Mouse (Mus musculus) adrenal gland (tissue): ENCODE data around the gene Tgds.

Experiments used
- intact Hi-C: fragments of 180-260 bp; cut with DNase I; formaldehyde crosslinking; loops from one replicate; pipeline ENCODE4 v1.15.1; 2025
- long read RNA-seq, 2 experiments: library from polyadenylated mRNA; unstranded; transcript quantifications; one replicate each; pipeline ENCODE4 v2.0.0; 2020; ENCODE audit warnings: borderline replicate concordance in 1 of 2; ENCODE audit not compliant: insufficient replicate concordance in 1 of 2

Gene Tgds
- long read RNA-seq, experiment 1, transcript Tgds-201 (12 exons, 1,682 nt) = major isoform, 11 of 12 reads
- long read RNA-seq, experiment 1, partial matches to known transcripts = 0 of 12 reads
- long read RNA-seq, experiment 1, other reads (novel, unspliced or antisense) = 1 of 12 reads
- long read RNA-seq, experiment 2, transcript Tgds-201 (12 exons, 1,682 nt) = major isoform, 9 of 14 reads
- long read RNA-seq, experiment 2, partial matches to known transcripts = 1 of 14 reads
- long read RNA-seq, experiment 2, other reads (novel, unspliced or antisense) = 4 of 14 reads

- intact Hi-C loops = loop anchor here (5.0 kb wide), 1 partner anchor 40 kb away; no protein-coding TSS in a partner anchor
These were observed at the start of gene Tgds for GRCm38 (mm10) chr14:118132642-118132977. Tgds (minus strand) TSS chr14:118132755.

- intact Hi-C loops = no loop called here
These were observed 48.2 kb upstream of the Tgds start for GRCm38 (mm10) chr14:118180711-118181177.

- intact Hi-C loops = no loop called here
These were observed 47.6 kb upstream of the Tgds start for GRCm38 (mm10) chr14:118180117-118180557.

- intact Hi-C loops = no loop called here
These were observed 47.1 kb upstream of the Tgds start for GRCm38 (mm10) chr14:118179701-118180100.

DNA sequence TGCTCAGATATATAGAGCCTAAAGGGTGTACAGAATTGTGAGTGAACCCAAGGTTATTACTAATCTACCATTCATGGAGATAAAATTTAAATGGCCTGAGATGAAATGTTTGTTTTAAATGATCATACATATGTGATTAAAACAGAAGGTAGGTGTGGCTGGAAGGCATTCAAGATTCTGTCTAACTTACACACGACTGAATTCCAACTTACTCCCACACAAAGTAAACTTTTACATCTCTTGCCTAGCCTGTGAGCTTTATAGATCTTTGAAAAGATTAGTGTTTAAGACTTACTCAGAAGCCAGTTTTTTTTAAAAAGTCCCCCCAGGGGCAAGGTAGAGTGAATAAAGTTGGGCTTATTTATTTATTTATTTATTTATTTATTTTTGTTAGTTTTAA is 46.7 kb upstream of the Tgds start:
- intact Hi-C loops = no loop called here

- intact Hi-C loops = no loop called here
These were observed 43.1 kb upstream of the Tgds start for GRCm38 (mm10) chr14:118175694-118176085.

GRCm38 (mm10) chr14:118175071-118175693 is 42.6 kb upstream of the Tgds start:
- intact Hi-C loops = no loop called here

DNA sequence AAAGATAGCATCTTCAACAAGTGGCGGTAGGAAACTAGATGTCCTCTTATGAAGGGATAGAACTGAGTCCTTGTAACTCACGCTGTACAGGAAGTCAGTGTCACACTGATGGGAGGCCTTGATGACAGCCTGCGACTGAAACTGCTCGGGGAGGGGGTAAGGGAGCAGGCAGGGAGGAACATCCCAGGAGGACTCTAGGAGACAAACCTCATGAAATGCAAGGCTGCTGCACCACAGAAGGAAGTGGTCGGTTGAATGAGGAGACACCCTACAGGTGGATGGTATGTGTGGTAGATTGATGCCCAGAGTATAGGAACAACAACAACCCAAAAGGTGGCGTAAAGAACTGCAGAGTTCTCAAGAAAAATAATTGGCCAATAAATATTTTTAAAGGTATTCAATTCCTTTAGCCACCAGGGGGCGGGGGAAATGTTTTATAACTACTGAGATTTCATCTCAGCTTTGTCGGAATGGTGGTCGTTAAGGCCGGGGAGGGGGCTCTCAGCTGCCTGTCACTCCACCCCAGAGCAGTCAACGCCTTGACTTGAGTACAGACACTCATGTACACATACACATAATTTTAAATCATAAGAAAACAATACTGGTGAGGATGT is 41.1 kb upstream of the Tgds start:
- intact Hi-C loops = no loop called here

- intact Hi-C loops = no loop called here
These were observed 36.2 kb upstream of the Tgds start for GRCm38 (mm10) chr14:118168776-118169175.

DNA sequence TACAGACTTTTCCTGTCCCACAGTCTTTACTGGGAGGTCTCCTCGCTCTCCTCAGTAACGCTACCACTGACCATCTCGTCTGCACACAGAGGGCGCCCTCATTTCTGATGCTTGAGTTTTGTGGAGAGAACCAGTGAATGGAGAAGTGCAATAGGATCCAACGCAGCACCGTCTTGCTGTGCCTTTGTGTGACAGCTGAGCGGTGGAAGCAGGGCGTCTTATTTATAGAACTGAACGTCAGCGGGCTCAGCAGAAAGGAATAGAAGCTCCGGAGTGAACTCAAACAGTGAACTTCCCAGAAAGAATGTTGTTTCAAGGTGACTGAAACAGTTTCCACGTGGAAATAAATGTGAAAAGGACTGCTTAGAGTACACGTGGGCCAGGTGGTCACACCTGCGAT is 30.1 kb upstream of the Tgds start:
- intact Hi-C loops = no loop called here

- intact Hi-C loops = no loop called here
These were observed 29.2 kb upstream of the Tgds start for GRCm38 (mm10) chr14:118161751-118162150.

DNA sequence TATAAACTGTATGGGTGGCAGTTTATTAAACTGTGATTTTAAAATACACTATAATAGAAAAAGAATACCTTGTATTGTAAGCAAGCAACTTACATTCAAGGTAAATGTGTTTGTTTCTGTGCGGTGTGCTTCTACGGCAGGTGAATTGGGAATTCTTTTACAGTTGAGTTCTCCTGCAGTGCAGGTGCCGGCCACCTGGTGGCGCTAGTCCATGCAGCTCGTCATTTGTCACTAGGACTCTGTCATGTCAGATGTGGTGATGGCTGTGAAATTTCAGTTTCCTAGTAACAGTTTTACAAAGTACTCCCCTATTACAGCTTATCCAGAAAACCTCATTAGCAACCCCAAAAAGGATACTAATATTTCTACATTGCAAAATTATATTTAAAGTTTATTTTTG is 24.6 kb upstream of the Tgds start:
- intact Hi-C loops = loop anchor here (5.0 to 10.0 kb wide), 2 partner anchors 152 to 435 kb away; no protein-coding TSS in a partner anchor

- intact Hi-C loops = loop anchor here (5.0 to 10.0 kb wide), 2 partner anchors 152 to 436 kb away; no protein-coding TSS in a partner anchor
These were observed 24.2 kb upstream of the Tgds start for GRCm38 (mm10) chr14:118156740-118157139.

DNA sequence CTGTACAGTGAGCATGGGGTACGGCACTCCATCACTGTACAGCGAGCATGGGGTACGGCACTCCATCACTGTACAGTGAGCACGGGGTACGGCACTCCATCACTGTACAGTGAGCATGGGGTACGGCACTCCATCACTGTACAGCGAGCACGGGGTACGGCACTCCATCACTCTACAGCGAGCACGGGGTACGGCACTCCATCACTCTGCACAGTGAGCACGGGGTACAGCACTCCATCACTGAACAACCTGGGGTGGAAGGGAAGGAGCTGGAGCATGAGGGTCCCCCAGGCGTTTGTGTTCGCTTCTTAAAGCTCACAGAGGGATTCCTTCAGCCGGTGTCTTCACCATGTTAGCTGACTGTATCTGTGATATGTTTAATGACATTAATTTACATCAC is 23.5 kb upstream of the Tgds start:
- intact Hi-C loops = loop anchor here (5.0 to 10.0 kb wide), 2 partner anchors 151 to 436 kb away; no protein-coding TSS in a partner anchor

- intact Hi-C loops = loop anchor here (10.0 kb wide), 1 partner anchor 147 kb away; no protein-coding TSS in a partner anchor
These were observed 19.7 kb upstream of the Tgds start for GRCm38 (mm10) chr14:118152294-118152651.

DNA sequence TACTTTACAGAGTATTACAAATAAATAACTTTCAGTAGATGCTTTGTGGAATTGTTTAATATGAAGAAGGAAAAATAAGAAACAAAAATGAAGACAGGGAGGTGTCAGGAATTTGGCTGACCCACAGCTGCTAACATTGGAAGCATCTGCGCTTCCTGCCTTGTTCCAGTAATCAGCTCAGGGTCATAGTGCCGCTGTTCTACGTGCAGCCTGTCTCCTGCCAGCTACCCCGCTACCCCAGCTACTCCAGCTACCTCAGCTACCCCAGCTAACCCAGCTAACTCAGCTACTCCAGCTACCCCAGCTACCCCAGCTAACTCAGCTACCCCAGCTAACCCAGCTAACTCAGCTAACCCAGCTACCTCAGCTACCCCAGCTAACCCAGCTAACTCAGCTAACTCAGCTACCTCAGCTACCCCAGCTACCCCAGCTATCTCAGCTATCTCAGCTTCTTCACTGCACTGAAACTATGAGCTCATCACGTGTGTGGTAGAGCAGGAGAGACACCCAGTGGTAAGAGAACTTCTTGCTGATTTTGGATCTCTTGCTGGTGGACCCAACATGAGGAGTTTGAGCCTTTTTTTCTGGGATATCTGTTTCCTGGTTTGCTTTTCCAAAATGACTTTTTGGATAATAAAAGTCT is 19.2 kb upstream of the Tgds start:
- intact Hi-C loops = loop anchor here (10.0 kb wide), 1 partner anchor 147 kb away; no protein-coding TSS in a partner anchor

DNA sequence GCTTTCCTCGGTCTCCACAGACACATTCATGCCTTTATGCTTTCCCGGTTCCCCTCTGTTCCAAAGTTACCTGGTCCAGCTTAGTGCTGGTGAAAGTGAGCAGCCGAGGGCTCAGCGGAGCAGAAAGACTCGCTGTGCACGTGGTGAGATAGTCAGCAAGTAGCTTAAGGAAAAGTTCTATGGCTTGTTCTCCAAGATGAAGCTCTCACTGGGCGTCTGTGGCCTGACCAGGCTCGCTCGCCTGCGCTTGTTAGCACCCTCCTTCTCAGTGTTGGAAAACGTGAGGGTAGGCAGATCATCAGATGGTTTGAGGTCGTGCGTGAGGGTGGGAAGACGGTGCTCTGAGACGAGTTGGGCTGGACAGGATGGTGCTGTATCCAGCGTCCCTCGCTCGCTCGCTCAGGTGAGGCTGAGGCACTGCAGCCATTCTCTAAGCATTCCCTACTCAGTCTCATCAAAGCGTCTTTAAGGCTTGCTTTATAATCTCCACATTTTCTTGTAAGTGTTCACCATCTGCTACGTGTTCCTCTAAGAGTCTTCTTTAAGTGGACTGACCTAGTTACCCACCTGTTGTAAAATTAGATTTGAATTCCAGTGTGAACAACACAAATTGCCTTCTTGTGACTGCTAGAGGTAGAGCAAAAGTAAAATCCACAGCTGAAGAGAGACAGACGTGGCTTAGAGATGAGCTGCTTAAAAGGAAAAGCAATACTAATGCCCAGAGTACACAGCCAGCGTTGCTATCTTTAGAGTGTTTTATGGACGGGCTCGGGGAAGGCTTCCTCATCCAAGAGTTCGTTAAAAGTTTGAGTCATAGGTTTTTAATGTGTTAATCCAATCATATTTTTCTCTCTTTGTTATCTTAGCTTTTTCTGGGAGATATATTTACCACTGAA is 18.3 kb upstream of the Tgds start:
- intact Hi-C loops = loop anchor here (10.0 kb wide), 1 partner anchor 146 kb away; no protein-coding TSS in a partner anchor

DNA sequence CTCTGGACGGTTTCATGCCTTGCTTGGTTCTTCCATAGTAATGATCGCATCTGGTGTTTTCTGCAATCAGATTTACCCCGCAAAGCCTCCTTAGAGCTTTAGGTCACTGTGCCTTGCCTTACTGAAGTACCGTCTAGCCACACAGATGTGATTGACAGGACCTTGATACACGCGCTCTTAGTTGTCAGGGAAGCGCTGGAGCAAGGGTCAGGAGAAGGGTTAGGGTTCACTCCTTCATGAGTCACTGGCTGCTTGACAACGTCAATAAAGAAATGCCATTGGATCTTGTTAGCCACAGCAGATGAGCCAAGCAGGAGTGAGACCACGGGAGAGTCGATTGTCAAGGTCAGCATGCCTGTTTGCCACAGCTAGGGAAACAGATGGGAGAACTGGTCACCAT is 16.0 kb upstream of the Tgds start:
- intact Hi-C loops = no loop called here

GRCm38 (mm10) chr14:118148046-118148445 is 15.5 kb upstream of the Tgds start:
- intact Hi-C loops = no loop called here

DNA sequence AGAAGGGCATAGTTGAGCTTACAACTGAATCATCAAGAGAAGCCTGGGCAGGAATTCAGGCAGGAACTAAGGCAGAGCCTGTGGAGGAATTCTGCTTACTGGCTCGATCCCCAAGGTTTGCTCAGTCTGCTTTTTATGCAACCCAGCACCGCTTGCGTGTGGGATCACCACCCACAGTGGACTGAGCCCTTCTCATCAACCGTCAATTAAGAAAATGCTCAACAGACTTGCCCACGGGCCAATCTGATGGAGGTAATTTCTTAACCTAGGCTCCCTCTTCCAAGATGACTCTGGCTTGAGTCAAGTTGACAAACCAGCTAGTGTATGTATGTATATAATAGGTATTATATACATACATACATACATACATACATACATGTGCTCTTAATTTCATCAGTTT is 9.7 kb upstream of the Tgds start:
- intact Hi-C loops = no loop called here

GRCm38 (mm10) chr14:118137487-118137886 is 4.9 kb upstream of the Tgds start:
- intact Hi-C loops = no loop called here
